Mouse (Mus musculus): ENCODE measurements around the gene Col19a1.

DNA sequence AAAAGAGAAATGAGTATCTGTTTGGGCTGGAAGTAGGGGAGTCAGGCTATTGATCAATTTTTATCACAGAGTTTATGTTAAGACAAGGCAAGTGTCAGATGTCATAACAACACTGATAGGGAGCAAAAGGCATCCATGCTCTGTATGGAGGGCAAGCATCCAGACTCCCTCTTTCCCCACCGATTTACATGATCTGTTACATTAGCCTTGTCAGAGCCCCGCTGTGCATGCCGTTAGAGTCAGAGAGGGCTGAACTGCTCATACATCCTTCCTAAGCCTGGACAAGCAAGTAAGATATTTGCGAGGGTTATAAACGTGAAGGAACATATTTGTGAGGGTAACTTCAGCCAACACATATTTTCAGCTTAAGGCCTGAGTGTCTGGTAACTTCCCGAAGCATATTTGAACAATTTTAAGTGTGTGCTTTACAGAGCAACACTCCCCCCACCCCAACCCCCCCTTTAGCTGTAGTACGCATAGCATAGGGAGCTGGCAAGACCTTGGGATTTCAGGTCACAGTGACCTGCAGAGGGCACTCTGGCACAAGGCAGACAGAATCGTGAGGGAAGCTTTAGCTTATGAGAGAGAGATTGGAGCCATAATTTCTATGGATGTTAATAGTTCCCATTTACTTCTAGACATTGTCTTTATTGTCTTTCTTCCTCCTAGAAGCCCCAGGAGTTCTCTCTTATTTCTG is 209.0 kb downstream of the Col19a1 start:
- no peak for TF ChIP-seq POLR2A (IDR thresholded peaks at IDR 0.05; ENCODE audit: borderline replicate concordance, control insufficient read depth, low read depth, low read length)
- TF ChIP-seq CTCF (IDR thresholded peaks at IDR 0.05; ENCODE audit: control insufficient read depth, insufficient read depth, low read length), result no peak
